Mouse (Mus musculus): ENCODE data around the gene Nckipsd.

The Nckipsd gene

GRCm38 (mm10) chr9:108795281-108795680 lies 12.9 kb upstream of the Nckipsd start:
- CTCF ChIA-PET = interaction anchor here in 2 of 4 experiments (0.7 to 1.0 kb wide), 4 partner anchors 24 to 183 kb away, joined by 3 to 4 read pairs (median 4); no protein-coding TSS in a partner anchor
- POLR2A ChIA-PET = interaction anchor here in 3 of 4 experiments (0.7 to 2.1 kb wide), 15 partner anchors 8 to 196 kb away, joined by 3 to 8 read pairs (median 3); partner anchors contain the start of genes Nckipsd (in 1 of the 3) and Pfkfb4 (in 1 of the 3)

- CTCF ChIA-PET = interaction anchor here in 2 of 4 experiments (0.7 to 1.0 kb wide), 3 partner anchors 10 to 183 kb away, joined by 3 to 4 read pairs (median 4); no protein-coding TSS in a partner anchor
- POLR2A ChIA-PET = interaction anchor here in 3 of 4 experiments (0.7 to 2.1 kb wide), 15 partner anchors 9 to 196 kb away, joined by 3 to 8 read pairs (median 3); partner anchors contain the start of genes Nckipsd (in 1 of the 3) and Pfkfb4 (in 1 of the 3)
Measured at GRCm38 (mm10) chr9:108795762-108796161, 12.4 kb upstream of the Nckipsd start.

GRCm38 (mm10) chr9:108796351-108796981 lies 11.7 kb upstream of the Nckipsd start:
- POLR2A ChIA-PET = interaction anchor here in 3 of 4 experiments (0.7 to 2.1 kb wide), 10 partner anchors 10 to 195 kb away, joined by 3 to 8 read pairs (median 3); partner anchors contain the start of gene Pfkfb4 (in 1 of the 3)

GRCm38 (mm10) chr9:108797477-108797876 lies 10.7 kb upstream of the Nckipsd start:
- ChIA-PET POLR2A (interaction anchor here in 2 of 4 experiments (0.6 to 2.1 kb wide), 4 partner anchors 12 to 95 kb away, joined by 3 to 6 read pairs (median 4); partner anchors contain the start of gene Nckipsd (in 1 of the 2)), CTCF (interaction anchor here in 1 of 4 experiments (0.6 kb wide), 1 partner anchor 11 kb away, joined by 3 read pairs; no protein-coding TSS in a partner anchor)

More at GRCm38 (mm10) chr9:108796351-108796981, 11.7 kb upstream of the Nckipsd start:
- CTCF ChIA-PET = interaction anchor here in 1 of 4 experiments (0.7 to 1.0 kb wide), 2 partner anchors 10 to 23 kb away, joined by 3 to 4 read pairs; no protein-coding TSS in a partner anchor

GRCm38 (mm10) chr9:108798508-108799075 lies 9.6 kb upstream of the Nckipsd start:
- ChIA-PET CTCF (no interaction called here), POLR2A (interaction anchor here in 3 of 4 experiments (0.5 to 2.1 kb wide), 6 partner anchors 10 to 269 kb away, joined by 3 to 6 read pairs (median 3); partner anchors contain the start of gene Nckipsd (in 1 of the 3))

- ChIA-PET POLR2A (interaction anchor here in 2 of 4 experiments (0.6 to 2.1 kb wide), 4 partner anchors 9 to 388 kb away, joined by 3 to 6 read pairs (median 3); partner anchors contain the start of gene Nckipsd (in 1 of the 2)), CTCF (interaction anchor here in 3 of 4 experiments (0.5 to 1.0 kb wide), 11 partner anchors 9 to 1371 kb away, joined by 3 to 5 read pairs (median 3); no protein-coding TSS in a partner anchor)
Measured at GRCm38 (mm10) chr9:108799564-108799963, 8.6 kb upstream of the Nckipsd start.

- POLR2A ChIA-PET = interaction anchor here in 3 of 4 experiments (0.5 to 2.8 kb wide), 9 partner anchors 13 to 232 kb away, joined by 3 to 8 read pairs (median 5); partner anchors contain the start of gene Celsr3 (in 1 of the 3)
Measured at GRCm38 (mm10) chr9:108805768-108806167, 2.4 kb upstream of the Nckipsd start.

GRCm38 (mm10) chr9:108806379-108806778 lies 1.8 kb upstream of the Nckipsd start:
- ChIA-PET POLR2A (interaction anchor here in 2 of 4 experiments (0.5 to 4.2 kb wide), 5 partner anchors 14 to 268 kb away, joined by 3 to 37 read pairs (median 3); partner anchors contain the start of genes Celsr3 (in 2 of the 2) and Atrip (in 1 of the 2)), CTCF (interaction anchor here in 1 of 4 experiments (1.4 kb wide), 2 partner anchors 10 to 18 kb away, joined by 3 read pairs; no protein-coding TSS in a partner anchor)

More at GRCm38 (mm10) chr9:108805768-108806167, 2.4 kb upstream of the Nckipsd start:
- CTCF ChIA-PET = interaction anchor here in 1 of 4 experiments (1.4 kb wide), 2 partner anchors 10 to 17 kb away, joined by 3 read pairs; no protein-coding TSS in a partner anchor

GRCm38 (mm10) chr9:108806831-108807230 lies 1.3 kb upstream of the Nckipsd start:
- ChIA-PET POLR2A (interaction anchor here in 2 of 4 experiments (0.5 to 4.2 kb wide), 5 partner anchors 13 to 267 kb away, joined by 3 to 37 read pairs (median 3); partner anchors contain the start of genes Celsr3 (in 2 of the 2) and Atrip (in 1 of the 2)), CTCF (interaction anchor here in 1 of 4 experiments (1.4 kb wide), 1 partner anchor 11 kb away, joined by 3 read pairs; no protein-coding TSS in a partner anchor)

- CTCF ChIA-PET = interaction anchor here in 3 of 4 experiments (0.6 to 2.2 kb wide), 6 partner anchors 11 to 184 kb away, joined by 3 to 10 read pairs (median 3); partner anchors contain the start of gene Pfkfb4 (in 1 of the 3)
- POLR2A ChIA-PET = interaction anchor here in 2 of 4 experiments (0.6 to 4.2 kb wide), 6 partner anchors 12 to 240 kb away, joined by 3 to 37 read pairs (median 4); partner anchors contain the start of genes Celsr3 (in 2 of the 2) and Ndufaf3 (in 1 of the 2)
Measured at GRCm38 (mm10) chr9:108807674-108808073, 494 bp upstream of the Nckipsd start.

- POLR2A ChIA-PET = interaction anchor here in 2 of 4 experiments (0.9 to 4.2 kb wide), 15 partner anchors 10 to 242 kb away, joined by 3 to 37 read pairs (median 3); partner anchors contain the start of genes Celsr3 (in 2 of the 2), Ndufaf3 (in 1 of the 2) and Pfkfb4 (in 1 of the 2)
Measured at GRCm38 (mm10) chr9:108809188-108809587, 1.0 kb downstream of the Nckipsd start.

GRCm38 (mm10) chr9:108809723-108810122 lies 1.6 kb downstream of the Nckipsd start:
- ChIA-PET CTCF (interaction anchor here in 2 of 4 experiments (0.8 to 2.2 kb wide), 5 partner anchors 9 to 71 kb away, joined by 3 to 10 read pairs (median 5); no protein-coding TSS in a partner anchor), POLR2A (interaction anchor here in 2 of 4 experiments (1.1 to 4.2 kb wide), 8 partner anchors 11 to 242 kb away, joined by 3 to 37 read pairs (median 6); partner anchors contain the start of genes Celsr3 (in 2 of the 2) and Ndufaf3 (in 1 of the 2))

More at GRCm38 (mm10) chr9:108809188-108809587, 1.0 kb downstream of the Nckipsd start:
- CTCF ChIA-PET = interaction anchor here (0.5 to 2.2 kb wide), 7 partner anchors 9 to 97 kb away, joined by 3 to 10 read pairs (median 5); no protein-coding TSS in a partner anchor

GRCm38 (mm10) chr9:108810516-108810915 lies 2.3 kb downstream of the Nckipsd start:
- ChIA-PET POLR2A (interaction anchor here in 1 of 4 experiments (4.2 kb wide), 1 partner anchor 14 kb away, joined by 37 read pairs; the partner anchor contains the start of gene Celsr3), CTCF (no interaction called here)

GRCm38 (mm10) chr9:108815557-108815956 lies 7.4 kb downstream of the Nckipsd start:
- ChIA-PET POLR2A (interaction anchor here in 2 of 4 experiments (0.7 to 2.1 kb wide), 7 partner anchors 9 to 255 kb away, joined by 3 to 7 read pairs (median 4); partner anchors contain the start of gene Impdh2 (in 1 of the 2)), CTCF (no interaction called here)

- ChIA-PET CTCF (interaction anchor here in 3 of 4 experiments (0.5 to 2.6 kb wide), 17 partner anchors 8 to 172 kb away, joined by 3 to 14 read pairs (median 3); partner anchors contain the start of genes Nckipsd (in 2 of the 3), Pfkfb4 (in 1 of the 3) and Slc25a20 (in 1 of the 3)), POLR2A (interaction anchor here in 2 of 4 experiments (1.0 to 2.4 kb wide), 7 partner anchors 10 to 260 kb away, joined by 3 to 6 read pairs (median 3); partner anchors contain the start of gene Impdh2 (in 1 of the 2))
Measured at GRCm38 (mm10) chr9:108819495-108819894, 11.3 kb downstream of the Nckipsd start.

GRCm38 (mm10) chr9:108820077-108820476 lies 11.9 kb downstream of the Nckipsd start:
- CTCF ChIA-PET = interaction anchor here in 3 of 4 experiments (0.5 to 2.6 kb wide), 12 partner anchors 7 to 1189 kb away, joined by 3 to 14 read pairs (median 4); partner anchors contain the start of genes Nckipsd (in 2 of the 3), Pfkfb4 (in 1 of the 3) and Slc25a20 (in 1 of the 3)
- POLR2A ChIA-PET = interaction anchor here in 2 of 4 experiments (1.0 to 2.4 kb wide), 8 partner anchors 11 to 131 kb away, joined by 3 to 6 read pairs (median 5); no protein-coding TSS in a partner anchor

Data from embryonic stem cell, embryonic (primary cell).